Mouse (Mus musculus) heart, postnatal 0 days (tissue): ENCODE data around the gene Cdh24.

ENCODE experiments used
- CTCF ChIP-seq: IDR thresholded peaks from 2 replicates; pipeline ENCODE4 v1.5.1; 2016; ENCODE audit warnings: antibody characterized with exemption, control low read depth, low read depth
- EP300 ChIP-seq: IDR thresholded peaks from 2 replicates; pipeline ENCODE4 v1.6.1; 2016; ENCODE audit warnings: antibody characterized with exemption, low read depth

DNA sequence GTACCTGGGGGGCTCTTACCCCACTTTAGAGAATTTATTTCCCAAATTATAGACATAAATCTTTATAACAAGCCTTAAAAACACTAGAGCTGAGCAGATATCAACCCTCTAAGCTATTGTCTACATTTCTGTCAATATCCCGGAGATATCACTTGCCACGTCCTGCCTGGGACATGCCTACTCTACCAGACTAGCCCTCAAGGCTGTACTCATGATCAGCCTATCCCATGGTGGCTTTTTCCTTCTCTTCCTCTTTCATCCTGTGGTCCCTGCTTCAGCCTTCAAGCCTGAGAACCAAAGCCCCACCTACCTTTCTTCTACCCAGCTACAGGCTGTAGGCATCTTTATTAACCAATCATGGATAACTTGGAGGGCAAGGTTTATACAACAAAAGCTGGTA is 11.4 kb downstream of the Cdh24 start:
- TF ChIP-seq EP300 = no peak
- TF ChIP-seq CTCF = no peak
